8 mouse cellular contexts compared by ENCODE assay signal in genomic region chr5:67845190-67845691, GRCm38 (mm10). TPM values are rescaled to one million over a fixed set of nuclear protein-coding genes. Genes with fewer than 3 reads are reported as not detected.
DNase-seq lines count a peak whose midpoint lies in the region; ATAC-seq lines count a peak whose summit lies in the region.

No protein-coding gene starts in this region.

- H3K4me3 ChIP-seq in forebrain, embryonic 16.5 days (replicated peaks; ENCODE audit: low read length), result peak overlapping the region; percentile 90

- H3K27me3 ChIP-seq in forebrain, embryonic 16.5 days (replicated peaks; ENCODE audit: control insufficient read depth, insufficient read depth, low read length), result no peaks in the 10 kb centered on the region

- peak overlapping the region; percentile 18 for H3K9ac ChIP-seq in forebrain, embryonic 16.5 days (replicated peaks; ENCODE audit: low read depth, low read length)

- no peaks in the 10 kb centered on the region for H3K9me3 ChIP-seq in forebrain, embryonic 16.5 days (ENCODE audit: control insufficient read depth, low read length)

- no peak for ATAC-seq in forebrain, embryonic 16.5 days
- ATAC-seq in megakaryocyte-erythroid progenitor cell, adult 5-6 weeks (replicated peaks; ENCODE audit: low FRiP score, low TSS enrichment, poor library complexity, severe bottlenecking), result peak; percentile 54

- peak; percentile 33 for DNase-seq in cerebellum, adult 8-10 months
- DNase-seq in cerebellum, postnatal 4 days (ENCODE audit: low spot score in 2 of 2), result no peak
- peak; percentile 56 for DNase-seq in brain, adult 2 months (ENCODE audit: low read depth, low spot score)
- peak; percentile 33 to 46 for DNase-seq in kidney, postnatal 4 days
- DNase-seq in right cerebral cortex, postnatal 14 days, result no peak
- no peak for DNase-seq in left cerebral cortex, adult 11 months (ENCODE audit: low spot score)

- peaks cover 30% of the 10 kb centered on the region for H3K4me1 ChIP-seq in forebrain, embryonic 16.5 days (replicated peaks; ENCODE audit: control insufficient read depth, insufficient read depth, low read length)

- WGBS in forebrain, embryonic 16.5 days, result 14% methylated on average over 8 of the region's 8 CpGs

- H3K4me2 ChIP-seq in forebrain, embryonic 16.5 days (ENCODE audit: low read length), result peak overlapping the region; percentile 74

- H3K27ac ChIP-seq in forebrain, embryonic 16.5 days (ENCODE audit: low read length), result no peak overlapping the region

- H3K36me3 ChIP-seq in forebrain, embryonic 16.5 days (ENCODE audit: control insufficient read depth, insufficient read depth), result no peaks in the 10 kb centered on the region

RNA-seq across cellular contexts. Expression of gene Atp8a1, which starts 2.0 kb away (rescaled TPM):
- polyA plus RNA-seq in forebrain, embryonic 16.5 days (2015; fragmentation: Nextera tagmentation; extraction: Ambion mirVana), result 41.5 and 43.7 TPM in 2 replicates
- 163 and 242 TPM in 2 replicates for total RNA-seq in megakaryocyte-erythroid progenitor cell, adult 5-6 weeks (2014; fragmentation: Nextera tagmentation)
- total RNA-seq in megakaryocyte-erythroid progenitor cell, adult 5-6 weeks (2017), result 103 and 184 TPM in 2 replicates

Comparison
In these comparisons a context has a peak if more than half of its experiments do, and no peak if none do; other contexts are left out.
1. DNase-seq: peak in cerebellum, adult 8-10 months (single experiment), brain, adult 2 months (single experiment) and kidney, postnatal 4 days (2 of 2); none in cerebellum, postnatal 4 days (0 of 2), right cerebral cortex, postnatal 14 days (single experiment) and left cerebral cortex, adult 11 months (single experiment).